In genomic region chr9:123087558-123087957, GRCm38 (mm10) we compare ENCODE assay signal across 32 mouse cellular contexts. TPM values are rescaled to one million over a fixed set of nuclear protein-coding genes. Genes with fewer than 3 reads are reported as not detected.
DNase-seq lines count a peak whose midpoint lies in the region; ATAC-seq and TF ChIP-seq lines count a peak whose summit lies in the region.
"Had no signal": no experiment of that assay in that cellular context is flagged by ENCODE, and none has a peak within 500 bp of the region (broad histone marks: within the 10 kb centered on the region; RNA-seq: fewer than 3 reads in every experiment).

No protein-coding gene starts in this region.

- WGBS in heart, embryonic 13.5 days, result 60% methylated on average over 3 of the region's 3 CpGs
- WGBS in heart, adult 2 months, result 39% methylated on average over 3 of the region's 3 CpGs
- WGBS in thymus, adult 2 months, result 9% methylated on average over 3 of the region's 3 CpGs
- 87% methylated on average over 3 of the region's 3 CpGs for WGBS in forebrain, embryonic 13.5 days

- H3K4me1 ChIP-seq in heart, embryonic 13.5 days, result no peaks in the 10 kb centered on the region
- no peaks in the 10 kb centered on the region for H3K4me1 ChIP-seq in heart, adult 2 months (ENCODE audit: control insufficient read depth, insufficient read depth, low read length)
- peaks cover 4% of the 10 kb centered on the region; the same call in 1 of the 2 replicates for H3K4me1 ChIP-seq in thymus, adult 2 months (replicated peaks; ENCODE audit: control insufficient read depth, insufficient read depth, low read length)
- H3K4me1 ChIP-seq in forebrain, embryonic 13.5 days, result no peaks in the 10 kb centered on the region
- H3K4me1 ChIP-seq: heart, embryonic 10.5 days; hindbrain, embryonic 10.5 days; hindbrain, embryonic 15.5 days; limb, embryonic 12.5 days; midbrain, embryonic 15.5 days; stomach, embryonic 15.5 days had no signal

- no peak for TF ChIP-seq CTCF in heart, adult 2 months (IDR thresholded peaks at IDR 0.05)
- TF ChIP-seq CTCF in thymus, adult 2 months (IDR thresholded peaks at IDR 0.05; ENCODE audit: borderline replicate concordance, control insufficient read depth, extremely low read depth, insufficient read depth, low read length, poor library complexity), result no peak

- no peaks in the 10 kb centered on the region for H3K27me3 ChIP-seq in heart, embryonic 13.5 days (replicated peaks)
- H3K27me3 ChIP-seq in heart, adult 2 months (ENCODE audit: control insufficient read depth, insufficient read depth, low read length), result no peaks in the 10 kb centered on the region
- H3K27me3 ChIP-seq in thymus, adult 2 months (ENCODE audit: control insufficient read depth, insufficient read depth, low read length), result no peaks in the 10 kb centered on the region
- H3K27me3 ChIP-seq in forebrain, embryonic 13.5 days, result no peaks in the 10 kb centered on the region
- H3K27me3 ChIP-seq: hindbrain, embryonic 15.5 days; limb, embryonic 12.5 days; liver, embryonic 13.5 days; midbrain, embryonic 15.5 days; stomach, embryonic 15.5 days had no signal

- ATAC-seq in heart, embryonic 13.5 days (ENCODE audit: extremely low read depth, insufficient number of reproducible peaks, low FRiP score, low TSS enrichment), result no peak
- ATAC-seq in megakaryocyte-erythroid progenitor cell, adult 5-6 weeks (replicated peaks; ENCODE audit: low FRiP score, low TSS enrichment, poor library complexity, severe bottlenecking), result peak; percentile 31
- ATAC-seq in forebrain, embryonic 13.5 days, result no peak
- ATAC-seq: activated CD4-positive, CD25-positive, alpha-beta regulatory T cell, adult 4 months; CD4-positive, CD25-positive, alpha-beta regulatory T cell, adult 4 months; forebrain, postnatal 0 days; inflammation-experienced regulatory T-cells, adult 6 months; midbrain, embryonic 15.5 days had no signal

- no peak overlapping the region for H3K9ac ChIP-seq in heart, embryonic 13.5 days
- no peak overlapping the region for H3K9ac ChIP-seq in heart, adult 2 months (ENCODE audit: low read depth, low read length)
- H3K9ac ChIP-seq in forebrain, embryonic 13.5 days, result no peak overlapping the region
- H3K9ac ChIP-seq: forebrain, postnatal 0 days; hindbrain, embryonic 15.5 days; limb, embryonic 12.5 days; liver, embryonic 13.5 days; midbrain, embryonic 15.5 days; stomach, embryonic 15.5 days had no signal

- no peak for TF ChIP-seq EP300 in heart, adult 2 months (IDR thresholded peaks at IDR 0.05; ENCODE audit: insufficient read depth, low read depth, low read length)

- no peak for TF ChIP-seq POLR2A in heart, adult 2 months (IDR thresholded peaks at IDR 0.05; ENCODE audit: insufficient read depth, low read depth, low read length)
- TF ChIP-seq POLR2A in thymus, adult 2 months (IDR thresholded peaks at IDR 0.05; ENCODE audit: control insufficient read depth, extremely low read depth, insufficient read depth, low read length, poor library complexity), result no peak

- H3K9me3 ChIP-seq in heart, embryonic 13.5 days, result no peaks in the 10 kb centered on the region
- no peaks in the 10 kb centered on the region for H3K9me3 ChIP-seq in forebrain, embryonic 13.5 days (replicated peaks)
- H3K9me3 ChIP-seq: heart, embryonic 10.5 days; hindbrain, embryonic 10.5 days; hindbrain, embryonic 15.5 days; limb, embryonic 12.5 days; liver, embryonic 13.5 days; midbrain, embryonic 15.5 days; stomach, embryonic 15.5 days had no signal

- intact Hi-C loops in heart, adult 2 months (cut with DNase I), result no loop called here

- H3K36me3 ChIP-seq in heart, embryonic 13.5 days, result peaks cover 93% of the 10 kb centered on the region
- H3K36me3 ChIP-seq in heart, adult 2 months (ENCODE audit: control insufficient read depth, insufficient read depth, low read length), result no peaks in the 10 kb centered on the region
- peaks cover 14% of the 10 kb centered on the region for H3K36me3 ChIP-seq in thymus, adult 2 months (ENCODE audit: control insufficient read depth, insufficient read depth, low read length)
- peaks cover 82% of the 10 kb centered on the region for H3K36me3 ChIP-seq in forebrain, embryonic 13.5 days (ENCODE audit: poor library complexity, severe bottlenecking)

- DNase-seq in heart, adult 2 months, result no peak
- DNase-seq in thymus, adult 2 months, result no peak
- DNase-seq in thymus, postnatal 10 days (ENCODE audit: low spot score in 2 of 2), result no peak
- DNase-seq in MEL-GATA-1-ER (ENCODE audit: extremely low read depth, low read depth), result peak; percentile 52
- no peak for DNase-seq in gastrocnemius, postnatal 4 days (ENCODE audit: low spot score in 2 of 2)
- DNase-seq: adrenal gland, postnatal 10 days; cerebellum, adult 11-12 months; cerebellum, adult 9-11 months; forebrain, postnatal 0 days; gastrocnemius, postnatal 10 days; heart, postnatal 10 days; kidney, adult 11 months; kidney, postnatal 14 days; layer of hippocampus, adult 9-11 months; liver, embryonic 13.5 days; lung, adult 2 months; lung, postnatal 14 days; right cerebral cortex, postnatal 25 days had no signal

- no peak overlapping the region for H3K4me3 ChIP-seq in heart, embryonic 13.5 days
- H3K4me3 ChIP-seq in heart, adult 2 months, result no peak overlapping the region
- no peak overlapping the region for H3K4me3 ChIP-seq in thymus, adult 2 months (ENCODE audit: control insufficient read depth, insufficient read depth, low read length)
- no peak overlapping the region for H3K4me3 ChIP-seq in forebrain, embryonic 13.5 days
- H3K4me3 ChIP-seq: erythroblast, embryonic 14.5 days; heart, embryonic 10.5 days; hindbrain, embryonic 10.5 days; hindbrain, embryonic 15.5 days; limb, embryonic 12.5 days; liver, embryonic 13.5 days; midbrain, embryonic 15.5 days; stomach, embryonic 15.5 days had no signal

- H3K79me2 ChIP-seq in heart, adult 2 months (replicated peaks; ENCODE audit: control insufficient read depth, insufficient read depth, low read length), result no peaks in the 10 kb centered on the region

- H3K27ac ChIP-seq in heart, embryonic 13.5 days (replicated peaks), result 0 out of 2 replicates have a peak overlapping the region, but pooled peaks have one; percentile 12
- no peak overlapping the region for H3K27ac ChIP-seq in heart, adult 2 months
- peak overlapping the region; percentile 67; the same call in 1 of the 2 replicates for H3K27ac ChIP-seq in thymus, adult 2 months (ENCODE audit: control insufficient read depth, insufficient read depth, low read length)
- no peak overlapping the region for H3K27ac ChIP-seq in forebrain, embryonic 13.5 days
- H3K27ac ChIP-seq: heart, embryonic 10.5 days; hindbrain, embryonic 10.5 days; hindbrain, embryonic 15.5 days; limb, embryonic 12.5 days; liver, embryonic 13.5 days; midbrain, embryonic 15.5 days; stomach, embryonic 15.5 days had no signal

- no peak overlapping the region for H3K4me2 ChIP-seq in heart, embryonic 13.5 days
- no peak overlapping the region for H3K4me2 ChIP-seq in forebrain, embryonic 13.5 days
- H3K4me2 ChIP-seq: hindbrain, embryonic 15.5 days; limb, embryonic 12.5 days; liver, embryonic 13.5 days; midbrain, embryonic 15.5 days; stomach, embryonic 15.5 days had no signal

RNA-seq across cellular contexts. Expression of gene Zdhhc3, which starts 25.4 kb away (rescaled TPM):
- polyA plus RNA-seq in heart, embryonic 13.5 days (2015; fragmentation: Nextera tagmentation; extraction: Ambion mirVana), result 48.2 and 49.1 TPM in 2 replicates
- 10 to 100 TPM; 36.7 to 42.8 TPM for total RNA-seq in heart, adult 2 months (2021)
- 57.8 and 66.2 TPM in 2 replicates for polyA plus RNA-seq in heart, adult 2 months (2012; rRNA removed)
- polyA plus RNA-seq in thymus, adult 2 months (2012; rRNA removed), result 173 and 229 TPM in 2 replicates
- total RNA-seq in megakaryocyte-erythroid progenitor cell, adult 5-6 weeks (2014; fragmentation: Nextera tagmentation), result 53.0 and 65.0 TPM in 2 replicates
- 31.2 and 37.7 TPM in 2 replicates for total RNA-seq in megakaryocyte-erythroid progenitor cell, adult 5-6 weeks (2017)
- 66.8 and 80.7 TPM in 2 replicates for polyA plus RNA-seq in forebrain, embryonic 13.5 days (2015; fragmentation: Nextera tagmentation; extraction: Ambion mirVana)
- 10 to 100 TPM; 49.8 to 50.5 TPM for total RNA-seq in gastrocnemius, postnatal 4 days (2021)

RNA-seq across cellular contexts. Expression of gene Exosc7, which starts 25.5 kb away (rescaled TPM):
- polyA plus RNA-seq in heart, embryonic 13.5 days (2015; fragmentation: Nextera tagmentation; extraction: Ambion mirVana), result 74.0 and 82.5 TPM in 2 replicates
- total RNA-seq in heart, adult 2 months (2021), result 10 to 100 TPM; 26.7 to 27.9 TPM
- polyA plus RNA-seq in heart, adult 2 months (2012; rRNA removed), result 19.8 and 34.5 TPM in 2 replicates
- polyA plus RNA-seq in thymus, adult 2 months (2012; rRNA removed), result 40.4 and 41.3 TPM in 2 replicates
- 104 and 111 TPM in 2 replicates for total RNA-seq in megakaryocyte-erythroid progenitor cell, adult 5-6 weeks (2014; fragmentation: Nextera tagmentation)
- 108 and 123 TPM in 2 replicates for total RNA-seq in megakaryocyte-erythroid progenitor cell, adult 5-6 weeks (2017)
- polyA plus RNA-seq in forebrain, embryonic 13.5 days (2015; fragmentation: Nextera tagmentation; extraction: Ambion mirVana), result 110 and 118 TPM in 2 replicates
- total RNA-seq in gastrocnemius, postnatal 4 days (2021), result 10 to 100 TPM; 29.9 to 33.8 TPM

RNA-seq across cellular contexts. Expression of gene Tgm4, which starts 53.0 kb away (rescaled TPM):
- polyA plus RNA-seq in heart, embryonic 13.5 days (2015; fragmentation: Nextera tagmentation; extraction: Ambion mirVana), result 0.27 and 0.57 TPM in 2 replicates
- not detected for total RNA-seq in heart, adult 2 months (2021)
- 0.23 TPM in 1 of 2 replicates, not detected in the other for polyA plus RNA-seq in heart, adult 2 months (2012; rRNA removed)
- 0.18 and 0.36 TPM in 2 replicates for polyA plus RNA-seq in thymus, adult 2 months (2012; rRNA removed)
- total RNA-seq in megakaryocyte-erythroid progenitor cell, adult 5-6 weeks (2014; fragmentation: Nextera tagmentation), result 0.62 TPM in 1 of 2 replicates, not detected in the other
- 0.42 and 1.4 TPM in 2 replicates for total RNA-seq in megakaryocyte-erythroid progenitor cell, adult 5-6 weeks (2017)
- polyA plus RNA-seq in forebrain, embryonic 13.5 days (2015; fragmentation: Nextera tagmentation; extraction: Ambion mirVana), result 0.68 TPM in 1 of 2 replicates, not detected in the other
- total RNA-seq in gastrocnemius, postnatal 4 days (2021), result under 1 TPM in 1 of 2 experiments, not detected in 1; 0.29 TPM
- total RNA-seq: heart, postnatal 10 days; neutrophil, adult 5-6 weeks had no signal
- polyA plus RNA-seq: liver, embryonic 13.5 days had no signal

Comparison
In these comparisons a context has a peak if more than half of its experiments do, and no peak if none do; other contexts are left out.
1. H3K27ac ChIP-seq: peak in heart, embryonic 13.5 days (single experiment) and thymus, adult 2 months (single experiment); none in heart, adult 2 months (single experiment) and forebrain, embryonic 13.5 days (single experiment).